Mouse (Mus musculus) embryonic facial prominence, embryonic 15.5 days (tissue): Measurements from ENCODE around the gene Exoc3l2. TPM values are rescaled to one million over a fixed set of nuclear protein-coding genes. Genes with fewer than 3 reads are reported as not detected.
A peak's percentile ranks its signal among the peaks of the same experiment; 100 is the strongest.

Experiments used
- ATAC-seq: fragments of 200-750 bp; cut with Nextera tagmentation; 2 replicates; pipeline ENCODE4 v1.8.0; 2017; ENCODE audit warnings: low read depth, moderate TSS enrichment; ENCODE audit not compliant: insufficient number of reproducible peaks, low FRiP score, low TSS enrichment
- H3K27ac ChIP-seq: fragments of 300-500 bp; sonication (generic); replicated peaks from 2 replicates; pipeline ENCODE4 v1.5.1; 2015; ENCODE audit warnings: mild to moderate bottlenecking, inconsistent platforms
- H3K27me3 ChIP-seq: fragments of 300-500 bp; sonication (generic); 2 replicates; pipeline ENCODE4 v1.6.1; 2015; ENCODE audit warnings: inconsistent platforms
- H3K36me3 ChIP-seq: fragments of 300-500 bp; sonication (generic); 2 replicates; pipeline ENCODE4 v1.6.1; 2015; ENCODE audit warnings: mild to moderate bottlenecking, inconsistent platforms
- H3K4me1 ChIP-seq: fragments of 300-500 bp; sonication (generic); 2 replicates; pipeline ENCODE4 v1.6.1; 2015; ENCODE audit warnings: inconsistent platforms
- H3K4me2 ChIP-seq: fragments of 300-500 bp; sonication (generic); replicated peaks from 2 replicates; pipeline ENCODE4 v1.6.1; 2015; ENCODE audit warnings: mild to moderate bottlenecking, inconsistent platforms
- H3K4me3 ChIP-seq: fragments of 300-500 bp; sonication (generic); replicated peaks from 2 replicates; pipeline ENCODE4 v1.5.1; 2015; ENCODE audit warnings: mild to moderate bottlenecking, inconsistent platforms
- H3K9ac ChIP-seq: fragments of 300-500 bp; sonication (generic); 2 replicates; pipeline ENCODE4 v1.6.1; 2015; ENCODE audit warnings: inconsistent platforms
- H3K9me3 ChIP-seq: fragments of 300-500 bp; sonication (generic); replicated peaks from 2 replicates; pipeline ENCODE4 v1.6.1; 2016; ENCODE audit warnings: inconsistent platforms
- WGBS: fragments of 180-500 bp; shearing (Covaris S2); methylation state at CpG from one replicate; pipeline ENCODE4 v1.1.7; 2015; 5-methylcytosine and 5-hydroxymethylcytosine counted together
- polyA plus RNA-seq: library from polyadenylated mRNA; unstranded; fragments of >200 nt; fragmentation: Nextera tagmentation; extraction: Ambion mirVana; gene quantifications from 2 replicates; pipeline ENCODE4 v1.2.1, GENCODE M21; 2015

Gene Exoc3l2
- polyA plus RNA-seq, 1 experiment from 2014 or later, result 1.2 TPM

DNA sequence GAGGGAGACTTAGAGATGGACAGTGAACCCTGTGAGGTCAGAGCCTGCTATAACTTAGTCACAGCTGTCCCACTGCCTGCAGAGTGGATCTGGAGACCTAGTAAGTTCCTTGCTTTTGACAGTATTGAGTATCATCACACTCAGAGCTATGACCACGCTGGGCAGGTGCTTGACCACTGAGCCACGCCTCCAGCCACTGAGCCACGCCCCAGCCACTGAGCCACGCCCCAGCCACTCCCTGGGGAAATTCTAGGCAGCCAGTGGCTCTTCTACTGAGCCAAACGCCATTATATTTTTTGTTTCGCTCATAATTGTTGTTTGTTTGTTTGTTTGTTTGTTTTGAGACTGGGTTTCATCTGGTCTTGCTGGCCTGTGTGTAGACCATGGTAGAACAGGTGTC is 4.5 kb downstream of the Exoc3l2 start:
- no peak for ATAC-seq
- H3K9me3 ChIP-seq, result no peaks in the 10 kb centered on the region
- H3K4me2 ChIP-seq, result no peak overlapping the region
- no peak overlapping the region for H3K27ac ChIP-seq
- H3K9ac ChIP-seq, result no peak overlapping the region
- WGBS, result 37% methylated on average over 6 of the region's 6 CpGs
- peaks cover 23% of the 10 kb centered on the region for H3K4me1 ChIP-seq
- no peak overlapping the region for H3K4me3 ChIP-seq
- peaks cover 51% of the 10 kb centered on the region for H3K27me3 ChIP-seq
- no peaks in the 10 kb centered on the region for H3K36me3 ChIP-seq

DNA sequence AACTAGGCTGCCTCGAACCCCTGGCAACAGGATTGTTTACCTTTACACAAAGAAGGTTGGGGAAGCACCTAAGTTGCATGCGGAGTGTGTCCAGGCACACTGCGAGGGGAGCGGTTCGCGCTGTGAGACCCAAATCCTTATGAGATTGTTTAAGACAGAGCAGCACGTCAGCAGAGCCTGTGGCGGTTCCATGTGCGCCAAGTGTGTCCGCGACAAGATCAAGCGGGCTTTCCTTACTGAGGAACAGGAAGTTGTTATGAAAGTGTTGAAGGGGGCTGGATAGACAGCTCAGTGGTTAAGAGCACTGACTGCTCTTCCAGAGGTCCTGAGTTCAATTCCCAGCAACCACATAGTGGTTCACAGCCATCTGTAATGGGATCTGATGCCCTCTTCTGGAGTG is 5.1 kb downstream of the Exoc3l2 start:
- H3K27ac ChIP-seq, result no peak overlapping the region
- ATAC-seq, result no peak
- H3K9me3 ChIP-seq, result no peaks in the 10 kb centered on the region
- no peak overlapping the region for H3K9ac ChIP-seq
- no peak overlapping the region for H3K4me3 ChIP-seq
- WGBS, result 56% methylated on average over 12 of the region's 12 CpGs
- no peak overlapping the region for H3K4me2 ChIP-seq
- H3K36me3 ChIP-seq, result no peaks in the 10 kb centered on the region
- peaks cover 58% of the 10 kb centered on the region for H3K27me3 ChIP-seq
- peaks cover 22% of the 10 kb centered on the region for H3K4me1 ChIP-seq

- ATAC-seq, result no peak
- whole genome bisulfite sequencing, result 19% methylated on average over 23 of the region's 23 CpGs
- Histone ChIP-seq H3K4me1 (peaks cover 25% of the 10 kb centered on the region), H3K4me3 (no peak overlapping the region), H3K4me2 (no peak overlapping the region), H3K36me3 (no peaks in the 10 kb centered on the region), H3K9me3 (no peaks in the 10 kb centered on the region), H3K9ac (no peak overlapping the region), H3K27ac (no peak overlapping the region), H3K27me3 (peaks cover 60% of the 10 kb centered on the region)
Measured at GRCm38 (mm10) chr7:19469404-19469803, 6.3 kb downstream of the Exoc3l2 start.

- Histone ChIP-seq H3K4me1 (peaks cover 17% of the 10 kb centered on the region), H3K27me3 (peaks cover 63% of the 10 kb centered on the region), H3K4me2 (no peak overlapping the region), H3K9me3 (no peaks in the 10 kb centered on the region), H3K9ac (no peak overlapping the region), H3K4me3 (no peak overlapping the region), H3K36me3 (no peaks in the 10 kb centered on the region), H3K27ac (no peak overlapping the region)
- ATAC-seq, result no peak
- 19% methylated on average over 14 of the region's 14 CpGs for WGBS
Measured at GRCm38 (mm10) chr7:19470308-19470707, 7.2 kb downstream of the Exoc3l2 start.

GRCm38 (mm10) chr7:19472403-19472802 is 9.3 kb downstream of the Exoc3l2 start:
- peaks cover 58% of the 10 kb centered on the region for H3K27me3 ChIP-seq
- H3K27ac ChIP-seq, result no peak overlapping the region
- peaks cover 21% of the 10 kb centered on the region for H3K4me1 ChIP-seq
- H3K9ac ChIP-seq, result no peak overlapping the region
- no peak overlapping the region for H3K4me3 ChIP-seq
- no peaks in the 10 kb centered on the region for H3K36me3 ChIP-seq
- 31% methylated on average over 4 of the region's 4 CpGs for WGBS
- no peak; the same call in 1 of the 2 replicates for ATAC-seq
- H3K9me3 ChIP-seq, result no peaks in the 10 kb centered on the region
- no peak overlapping the region for H3K4me2 ChIP-seq

DNA sequence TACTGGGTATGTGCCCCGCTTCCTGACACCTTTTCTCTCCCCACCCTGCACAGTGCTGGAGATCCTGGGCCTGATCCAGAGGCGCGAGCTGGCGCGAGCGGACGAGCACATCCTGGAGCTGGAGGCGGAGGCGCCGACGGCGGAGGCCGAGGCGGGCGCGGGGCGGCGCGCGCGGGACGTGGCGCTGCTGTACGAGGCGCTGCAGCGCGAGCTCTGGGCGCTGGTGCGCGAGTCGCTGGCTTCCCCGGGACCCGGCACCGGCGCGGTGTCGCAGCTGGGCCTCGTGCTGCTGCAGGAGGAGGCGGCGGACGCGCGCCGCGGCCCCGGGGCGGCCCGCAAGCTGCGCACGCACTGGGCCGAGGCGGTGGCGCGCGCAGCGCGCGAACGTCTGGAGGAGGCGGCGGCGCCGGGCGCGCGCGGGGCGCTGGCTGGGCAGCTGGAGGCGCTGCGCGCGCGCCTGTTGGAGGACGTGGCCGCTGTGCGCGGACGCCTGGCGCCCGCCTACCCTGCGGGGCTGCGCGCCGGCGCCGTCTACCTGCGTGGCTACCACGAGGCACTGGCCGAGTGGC is 10.8 kb downstream of the Exoc3l2 start:
- peak; percentile 81 for ATAC-seq
- Histone ChIP-seq H3K27me3 (peaks cover 52% of the 10 kb centered on the region), H3K27ac (peak overlapping the region; percentile 65; the same call in 1 of the 2 replicates)

GRCm38 (mm10) chr7:19477084-19477483 is 14.0 kb downstream of the Exoc3l2 start:
- no peaks in the 10 kb centered on the region for H3K36me3 ChIP-seq
- H3K4me1 ChIP-seq, result peaks cover 22% of the 10 kb centered on the region
- ATAC-seq, result no peak
- no peak overlapping the region for H3K9ac ChIP-seq
- 66% methylated on average over 2 of the region's 2 CpGs for WGBS
- no peak overlapping the region for H3K4me3 ChIP-seq
- H3K9me3 ChIP-seq, result no peaks in the 10 kb centered on the region
- H3K27ac ChIP-seq, result no peak overlapping the region
- no peak overlapping the region for H3K4me2 ChIP-seq
- peaks cover 24% of the 10 kb centered on the region for H3K27me3 ChIP-seq

More for the DNA sequence above, 10.8 kb downstream of the Exoc3l2 start:
- WGBS, result 2% methylated on average over 79 of the region's 89 CpGs
- peaks cover 30% of the 10 kb centered on the region for H3K4me1 ChIP-seq
- no peaks in the 10 kb centered on the region for H3K9me3 ChIP-seq
- peak overlapping the region; percentile 95 for H3K4me2 ChIP-seq
- peak overlapping the region; percentile 53 for H3K4me3 ChIP-seq
- H3K9ac ChIP-seq, result peak overlapping the region; percentile 26
- H3K36me3 ChIP-seq, result no peaks in the 10 kb centered on the region

DNA sequence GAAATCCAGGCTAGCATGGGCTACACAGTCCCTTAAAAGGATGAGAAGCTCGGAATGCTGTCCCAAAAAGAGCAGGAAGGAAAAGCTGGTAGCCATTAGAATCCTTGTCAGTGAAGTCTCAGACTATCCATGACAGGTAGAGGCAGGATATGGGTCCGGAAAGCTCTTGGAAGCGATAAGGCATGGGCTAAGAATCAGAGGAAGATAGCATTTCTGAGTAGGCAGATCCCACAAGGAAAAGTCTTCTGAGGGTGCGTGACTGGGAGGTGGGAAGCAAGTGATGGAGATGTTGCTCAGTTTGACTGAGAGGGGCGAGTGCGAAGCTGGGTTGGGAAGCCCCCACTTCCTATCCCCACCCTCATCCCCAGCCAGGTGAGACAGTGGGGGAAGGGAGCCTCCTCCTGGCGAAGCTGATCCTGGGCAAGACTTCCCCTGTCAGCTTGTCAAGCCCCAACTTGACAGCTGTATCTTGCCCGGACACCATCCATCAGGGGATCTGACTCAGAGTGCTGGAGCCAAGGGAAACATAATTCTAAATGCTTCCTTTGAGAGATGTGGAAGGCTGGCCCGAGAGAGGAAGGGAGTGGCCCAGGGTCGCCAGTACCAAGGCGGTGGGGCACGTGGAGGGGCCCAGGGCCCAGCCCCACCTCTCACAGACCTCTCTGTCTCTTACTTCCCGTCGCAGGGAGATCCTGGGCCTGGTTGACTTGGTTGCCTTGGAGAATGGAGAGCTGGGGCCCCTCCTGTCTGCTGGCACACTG is 14.7 kb downstream of the Exoc3l2 start:
- no peaks in the 10 kb centered on the region for H3K9me3 ChIP-seq
- no peak for ATAC-seq
- H3K36me3 ChIP-seq, result no peaks in the 10 kb centered on the region
- H3K9ac ChIP-seq, result no peak overlapping the region
- 26% methylated on average over 14 of the region's 14 CpGs for WGBS
- peaks cover 22% of the 10 kb centered on the region for H3K4me1 ChIP-seq
- no peak overlapping the region for H3K4me2 ChIP-seq
- H3K27me3 ChIP-seq, result peaks cover 16% of the 10 kb centered on the region
- H3K4me3 ChIP-seq, result no peak overlapping the region
- H3K27ac ChIP-seq, result no peak overlapping the region

DNA sequence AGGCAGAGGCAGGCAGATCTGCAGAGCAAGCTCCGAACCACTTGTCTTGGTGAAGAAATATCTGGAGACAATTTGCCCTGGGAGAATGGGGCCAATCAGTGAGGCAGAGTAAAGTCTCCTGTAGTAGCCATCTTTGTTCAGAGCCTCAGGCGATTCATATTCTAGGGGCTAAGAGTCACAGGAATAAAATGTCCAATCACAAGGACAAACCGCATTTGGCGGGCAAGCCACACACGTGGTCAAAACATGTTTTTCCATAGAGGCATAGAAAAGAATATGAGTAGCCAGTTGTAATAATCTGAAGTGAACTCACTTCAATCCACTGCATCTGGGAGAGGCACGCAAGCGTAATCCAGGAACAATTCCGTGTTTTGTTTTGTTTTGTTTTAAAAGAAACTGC is 20.1 kb downstream of the Exoc3l2 start:
- no peaks in the 10 kb centered on the region for H3K36me3 ChIP-seq
- H3K27me3 ChIP-seq, result peaks cover 4% of the 10 kb centered on the region
- no peak for ATAC-seq
- H3K4me1 ChIP-seq, result no peaks in the 10 kb centered on the region
- no peak overlapping the region for H3K4me2 ChIP-seq
- no peak overlapping the region for H3K9ac ChIP-seq
- no peak overlapping the region for H3K4me3 ChIP-seq
- no peaks in the 10 kb centered on the region for H3K9me3 ChIP-seq
- WGBS, result 71% methylated on average over 8 of the region's 8 CpGs
- no peak overlapping the region for H3K27ac ChIP-seq

- 87% methylated on average over 1 of the region's 1 CpGs for WGBS
- Histone ChIP-seq H3K4me3 (no peak overlapping the region), H3K27me3 (peaks cover 26% of the 10 kb centered on the region), H3K36me3 (no peaks in the 10 kb centered on the region), H3K4me1 (peaks cover 9% of the 10 kb centered on the region), H3K27ac (no peak overlapping the region), H3K9me3 (no peaks in the 10 kb centered on the region), H3K9ac (no peak overlapping the region), H3K4me2 (no peak overlapping the region)
- ATAC-seq, result no peak
Measured at GRCm38 (mm10) chr7:19485488-19485887, 22.4 kb downstream of the Exoc3l2 start.

DNA sequence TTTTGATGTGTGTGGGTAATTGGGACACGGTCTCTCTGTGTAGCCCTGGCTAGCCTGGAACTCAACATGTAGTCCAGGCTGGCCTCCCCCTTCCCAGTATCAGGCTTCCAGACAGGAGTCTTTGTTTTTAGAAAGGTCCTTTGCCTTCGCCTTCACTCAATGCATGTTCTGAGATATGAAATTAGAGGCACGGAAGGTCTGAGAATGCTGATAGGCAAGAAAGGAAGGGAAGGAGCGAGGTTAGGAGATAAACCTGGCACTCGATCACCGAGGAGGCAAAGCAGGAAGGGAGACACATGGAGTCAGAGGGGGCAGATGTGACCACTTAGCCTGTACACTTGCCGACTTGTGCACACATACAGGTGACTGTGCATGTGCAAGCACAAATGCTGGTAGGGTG is 23.4 kb downstream of the Exoc3l2 start:
- Histone ChIP-seq H3K27me3 (peaks cover 36% of the 10 kb centered on the region), H3K9me3 (no peaks in the 10 kb centered on the region), H3K4me1 (peaks cover 12% of the 10 kb centered on the region), H3K4me3 (no peak overlapping the region), H3K36me3 (no peaks in the 10 kb centered on the region), H3K4me2 (no peak overlapping the region), H3K27ac (no peak overlapping the region), H3K9ac (no peak overlapping the region)
- ATAC-seq, result no peak
- 94% methylated on average over 7 of the region's 7 CpGs for WGBS
